Mouse (Mus musculus) cortical plate, adult 2 months (tissue): ENCODE measurements at regions not wholly inside any gene's neighbourhood (a gene's known extent, or its start where the extent isn't known, plus 50 kb on each side); places are given as distances from the start of the nearest gene placed in this dataset.

Source experiments
- H3K27ac ChIP-seq: fragments of 200-500 bp; 2 replicates; pipeline ENCODE4 v1.5.1; 2012; ENCODE audit warnings: low read length, control low read depth, inconsistent platforms; ENCODE audit not compliant: insufficient read depth
- H3K4me1 ChIP-seq: fragments of 200-500 bp; 2 replicates; pipeline ENCODE4 v1.6.1; 2011; ENCODE audit warnings: low read length; ENCODE audit not compliant: control insufficient read depth, insufficient read depth
- H3K4me3 ChIP-seq: fragments of 200-500 bp; 2 replicates; pipeline ENCODE4 v1.5.1; 2011; ENCODE audit warnings: mild to moderate bottlenecking, low read length, control low read depth; ENCODE audit not compliant: insufficient read depth
- CTCF ChIP-seq: fragments of 200-500 bp; IDR thresholded peaks from 2 replicates; pipeline ENCODE4 v1.5.1; 2011; ENCODE audit warnings: mild to moderate bottlenecking, control low read depth, low read length; ENCODE audit not compliant: insufficient read depth; ENCODE audit errors: extremely low read depth
- POLR2A ChIP-seq: fragments of 200-500 bp; IDR thresholded peaks from 2 replicates; pipeline ENCODE4 v1.6.1; 2011; ENCODE audit warnings: mild to moderate bottlenecking, low read length, control low read depth; ENCODE audit not compliant: insufficient read depth; ENCODE audit errors: extremely low read depth

DNA sequence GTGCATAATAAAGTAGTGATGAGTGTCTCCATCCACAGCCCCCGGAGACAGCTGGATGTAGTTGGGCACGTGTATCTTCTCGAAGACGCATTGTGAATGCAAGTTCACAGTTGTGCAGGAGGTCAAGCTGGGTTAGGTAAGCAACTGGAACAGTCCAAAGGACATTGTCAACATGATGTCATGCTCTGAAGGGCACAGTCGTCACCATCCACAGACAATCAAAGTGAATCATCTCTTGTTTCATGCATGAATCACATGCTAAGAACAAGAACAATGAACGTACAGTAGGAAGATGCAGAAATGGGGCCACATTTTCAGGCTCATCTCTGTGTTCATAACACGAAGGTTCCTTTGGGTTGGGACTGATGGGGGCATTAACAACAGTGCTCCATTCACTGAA lies 90.4 kb upstream of the Kit start:
- no peak overlapping the region for H3K27ac ChIP-seq
- no peak overlapping the region for H3K4me3 ChIP-seq
- H3K4me1 ChIP-seq, result no peaks in the 10 kb centered on the region
- TF ChIP-seq CTCF (no peak), POLR2A (no peak)

DNA sequence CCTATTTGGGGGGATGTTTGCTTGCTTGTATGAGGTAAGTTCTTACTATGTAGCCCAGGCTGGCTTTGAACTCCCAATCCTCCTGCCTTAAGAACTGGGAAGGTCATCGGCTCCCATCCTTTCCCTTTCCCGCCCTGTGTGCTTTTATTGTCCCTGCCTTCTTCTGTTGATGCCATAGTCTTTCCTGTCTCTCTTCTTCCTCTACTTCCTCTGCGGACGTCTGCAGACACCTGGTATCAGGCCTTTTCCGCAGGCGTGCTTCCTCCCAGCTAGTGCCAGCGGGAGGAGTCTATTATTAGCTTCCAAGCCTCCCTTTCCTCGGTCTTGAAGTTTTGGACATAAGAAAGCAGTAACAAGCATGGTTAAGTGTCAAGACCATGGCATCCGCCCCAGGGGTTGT lies 83.9 kb upstream of the Kit start:
- H3K4me1 ChIP-seq, result no peaks in the 10 kb centered on the region
- H3K27ac ChIP-seq, result no peak overlapping the region
- TF ChIP-seq CTCF (no peak), POLR2A (no peak)
- no peak overlapping the region for H3K4me3 ChIP-seq

DNA sequence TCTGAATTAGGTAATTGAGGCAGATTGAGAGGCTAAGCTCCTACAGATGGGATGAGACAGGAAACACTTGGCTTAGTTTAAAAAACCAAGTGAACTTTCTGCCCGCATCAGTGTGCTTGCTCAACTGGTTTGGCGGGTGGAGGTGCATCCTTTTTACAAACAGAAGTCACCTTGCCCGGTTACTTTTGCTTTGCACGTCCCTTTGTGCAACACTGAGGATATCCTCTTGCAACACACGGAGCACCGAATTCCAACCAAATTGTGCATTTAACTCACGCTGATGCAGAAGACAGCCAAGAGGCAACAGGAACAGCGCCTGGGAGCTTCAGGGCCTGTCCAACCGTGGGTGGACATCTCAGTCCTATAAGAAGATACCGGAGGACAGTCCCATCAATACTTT lies 80.6 kb upstream of the Kit start:
- H3K4me3 ChIP-seq, result no peak overlapping the region
- no peak overlapping the region for H3K27ac ChIP-seq
- TF ChIP-seq POLR2A (no peak), CTCF (no peak)
- no peaks in the 10 kb centered on the region for H3K4me1 ChIP-seq

DNA sequence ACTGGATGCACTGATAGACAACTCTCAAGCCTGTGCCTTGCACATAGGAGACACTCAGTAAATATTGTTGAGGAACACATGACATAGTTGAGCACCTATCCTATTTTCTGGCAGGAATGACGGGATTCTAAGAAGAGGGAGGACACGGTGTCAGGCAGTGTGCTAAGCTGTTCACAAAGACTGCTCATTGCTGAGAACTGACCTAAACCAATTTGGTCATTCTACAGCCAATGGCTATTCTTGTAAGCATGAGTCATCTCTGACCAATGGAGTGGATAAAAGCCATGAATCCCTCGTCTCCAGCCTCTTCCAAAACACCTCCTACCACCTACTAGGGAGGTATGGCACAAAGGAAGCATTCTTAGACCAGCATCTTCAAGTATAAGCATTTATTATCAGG lies 75.7 kb upstream of the Kit start:
- Histone ChIP-seq H3K4me1 (no peaks in the 10 kb centered on the region), H3K4me3 (no peak overlapping the region), H3K27ac (no peak overlapping the region)
- TF ChIP-seq POLR2A, result no peak
- TF ChIP-seq CTCF, result no peak

DNA sequence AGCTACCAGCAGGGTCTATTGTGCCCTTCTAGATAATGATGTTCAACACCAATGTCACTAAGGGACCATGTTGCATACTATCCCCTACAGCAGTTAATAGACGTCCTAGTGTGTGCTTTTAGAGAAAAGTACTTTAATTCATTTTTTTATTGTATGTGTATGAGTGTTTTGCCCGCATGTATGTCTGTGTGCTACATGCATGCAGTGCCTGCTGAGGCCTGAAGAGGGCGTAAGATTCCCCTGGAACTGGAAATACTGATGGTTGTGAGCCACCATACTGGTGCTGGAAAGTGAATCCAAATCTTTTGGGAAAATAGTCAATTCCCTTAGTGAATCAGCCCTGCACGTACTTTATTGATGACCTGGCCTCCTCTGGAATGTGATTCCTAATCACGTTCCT lies 75.0 kb upstream of the Kit start:
- Histone ChIP-seq H3K4me1 (no peaks in the 10 kb centered on the region), H3K4me3 (no peak overlapping the region), H3K27ac (no peak overlapping the region)
- no peak for TF ChIP-seq CTCF
- no peak for TF ChIP-seq POLR2A

DNA sequence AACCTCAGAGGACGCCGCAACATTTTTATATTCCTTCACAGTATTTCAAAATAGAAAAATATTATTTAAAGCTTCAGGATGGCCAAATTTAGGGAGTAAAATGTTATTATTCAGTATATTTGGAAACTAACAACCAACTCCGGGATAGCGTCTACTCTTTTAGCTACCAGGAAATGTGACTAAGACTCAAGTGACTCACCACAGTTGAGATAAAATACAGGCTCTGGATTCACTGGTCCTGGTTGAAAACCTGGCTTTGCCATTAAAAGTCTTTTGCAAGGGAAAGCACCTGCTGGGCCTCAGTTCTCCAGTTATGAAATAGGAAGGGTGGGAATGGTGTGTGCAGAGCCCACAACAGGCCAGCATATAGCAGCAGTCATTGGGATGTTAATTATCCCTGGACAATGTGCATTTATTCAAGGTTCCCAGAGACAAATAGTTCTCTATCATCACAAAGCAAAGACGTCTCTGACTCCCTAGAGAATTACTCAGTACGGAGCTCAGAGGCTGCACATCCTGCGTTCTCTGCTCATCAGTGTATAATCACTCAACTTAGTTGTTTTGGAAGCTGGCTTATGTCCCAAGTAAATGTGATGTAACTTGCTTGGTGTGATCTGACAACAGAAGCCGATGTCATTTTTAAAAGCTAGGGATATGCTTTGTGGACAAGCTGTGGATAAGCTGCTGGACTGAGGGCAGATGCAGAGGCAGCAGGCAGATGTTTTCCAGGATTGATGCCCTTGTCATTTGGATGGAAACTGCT lies 73.9 kb upstream of the Kit start:
- Histone ChIP-seq H3K4me1 (no peaks in the 10 kb centered on the region), H3K4me3 (no peak overlapping the region), H3K27ac (no peak overlapping the region)
- no peak for TF ChIP-seq CTCF
- no peak for TF ChIP-seq POLR2A

DNA sequence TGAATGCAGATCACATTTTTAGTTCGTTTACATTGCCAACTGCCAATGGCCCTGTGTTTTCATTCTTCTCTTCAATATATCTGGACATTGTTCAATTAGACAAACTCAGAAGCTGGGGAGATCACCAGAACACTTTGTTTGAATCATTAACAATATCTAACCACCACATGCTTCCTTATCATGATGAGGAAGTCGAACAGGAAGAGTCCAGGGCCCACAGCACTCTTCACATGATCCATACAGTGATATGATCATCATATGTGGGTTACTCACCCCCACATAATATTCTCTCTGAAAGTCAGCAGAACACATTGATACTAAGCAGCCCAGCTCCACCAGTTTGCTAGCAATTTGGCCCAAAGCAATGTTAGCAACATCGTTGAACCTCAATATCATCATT lies 71.0 kb upstream of the Kit start:
- H3K4me1 ChIP-seq, result no peaks in the 10 kb centered on the region
- TF ChIP-seq POLR2A, result no peak
- TF ChIP-seq CTCF, result no peak

DNA sequence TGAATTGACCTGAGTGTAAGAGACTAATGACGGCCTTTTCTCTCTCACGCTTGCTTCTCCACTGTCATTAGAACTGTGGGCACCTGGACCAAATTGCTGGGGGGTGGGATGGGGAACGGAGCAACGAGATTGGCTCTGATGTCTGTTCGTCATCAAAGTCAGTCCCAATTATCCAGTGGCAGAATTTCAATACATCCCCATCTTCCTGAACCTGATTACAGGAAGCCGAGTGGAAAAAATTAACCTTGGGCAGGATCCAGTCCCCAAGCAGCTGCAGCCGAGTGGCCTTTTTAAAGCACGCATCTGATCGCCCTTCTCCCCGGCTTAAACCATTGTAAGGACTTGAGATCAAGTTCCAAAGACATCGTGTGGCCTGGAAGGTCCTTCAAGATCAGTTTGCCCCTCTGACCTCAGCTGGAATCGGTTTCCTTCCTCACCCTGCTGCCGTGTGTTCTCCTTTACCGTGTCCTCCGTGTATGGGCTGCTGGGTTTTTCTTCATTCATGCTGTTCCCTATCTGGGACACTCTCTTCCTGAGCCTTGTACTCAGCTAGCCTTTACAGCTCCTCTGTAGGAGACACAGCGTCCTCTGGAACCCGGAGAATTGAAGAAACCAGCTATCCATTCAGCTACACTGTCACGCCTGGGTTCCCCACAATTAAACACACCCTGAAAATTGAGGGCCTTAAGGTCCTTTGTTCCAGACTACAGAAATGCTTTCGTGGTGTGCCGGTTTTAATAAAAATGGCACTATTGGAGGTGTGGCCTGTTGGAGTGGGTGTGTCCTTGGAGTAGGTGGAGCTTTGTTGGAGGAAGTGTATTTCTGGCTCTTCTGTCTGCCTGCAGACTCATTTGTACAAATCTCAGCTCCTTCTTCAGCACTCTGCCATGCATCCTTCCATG lies 61.9 kb upstream of the Kit start:
- TF ChIP-seq CTCF (no peak), POLR2A (no peak)
- Histone ChIP-seq H3K27ac (no peak overlapping the region), H3K4me3 (no peak overlapping the region), H3K4me1 (no peaks in the 10 kb centered on the region)

More for the DNA sequence above, 71.0 kb upstream of the Kit start:
- no peak overlapping the region for H3K4me3 ChIP-seq
- H3K27ac ChIP-seq, result no peak overlapping the region

DNA sequence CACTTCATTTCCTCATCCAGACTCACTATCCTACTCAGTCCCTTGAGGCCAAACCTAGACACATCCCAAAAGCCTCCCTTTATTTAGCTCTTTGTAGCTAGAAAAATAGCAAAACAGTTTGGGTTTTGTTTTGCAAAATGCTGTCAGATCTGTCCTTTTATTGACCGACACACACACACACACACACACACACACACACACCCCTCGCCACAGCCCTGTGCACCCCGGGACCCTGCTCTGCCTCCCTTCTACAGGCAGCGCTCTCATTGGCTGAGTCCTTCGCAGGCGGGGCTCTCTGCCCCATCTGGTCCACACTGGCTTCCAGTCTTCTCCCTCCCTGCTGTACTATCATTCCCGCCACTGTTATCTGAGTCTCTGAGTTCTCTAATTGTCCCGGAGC lies 56.5 kb upstream of the Kit start:
- TF ChIP-seq POLR2A (no peak), CTCF (no peak)
- Histone ChIP-seq H3K4me3 (no peak overlapping the region), H3K4me1 (no peaks in the 10 kb centered on the region), H3K27ac (no peak overlapping the region)

DNA sequence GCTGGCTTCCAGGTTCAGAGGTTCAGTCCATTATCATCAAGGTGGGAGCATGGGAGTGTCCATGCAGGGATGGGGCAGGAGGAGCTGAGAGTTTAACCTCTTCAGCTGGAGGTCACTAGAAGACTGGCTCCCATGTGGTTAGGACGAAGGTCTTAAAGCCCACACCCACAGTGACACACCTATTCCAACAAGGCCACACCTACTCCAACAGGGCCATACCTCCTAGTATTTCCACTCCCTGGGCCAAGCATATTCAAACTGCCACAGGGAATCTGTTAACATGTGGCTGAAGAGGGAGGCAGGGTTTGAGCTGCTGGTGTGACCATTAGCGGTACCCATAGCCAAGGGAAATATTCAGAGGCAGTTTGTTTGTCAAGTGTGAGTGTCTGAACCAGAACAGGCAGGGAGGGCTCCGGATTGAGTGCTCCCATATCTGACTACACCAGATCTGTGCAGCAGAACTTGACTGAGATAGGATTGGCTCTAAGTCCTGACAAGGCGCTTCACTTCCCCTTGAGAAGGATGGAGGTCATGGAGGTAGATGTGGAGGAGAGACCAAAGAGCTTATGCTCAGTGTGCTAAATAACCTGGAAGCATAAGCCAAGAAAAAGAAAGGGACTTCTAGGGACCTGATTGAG lies 51.6 kb upstream of the Kit start:
- Histone ChIP-seq H3K4me3 (no peak overlapping the region), H3K27ac (no peak overlapping the region), H3K4me1 (no peaks in the 10 kb centered on the region)
- TF ChIP-seq CTCF (no peak), POLR2A (no peak)
